Mouse (Mus musculus): ENCODE measurements around the gene Bloc1s4.

DNA sequence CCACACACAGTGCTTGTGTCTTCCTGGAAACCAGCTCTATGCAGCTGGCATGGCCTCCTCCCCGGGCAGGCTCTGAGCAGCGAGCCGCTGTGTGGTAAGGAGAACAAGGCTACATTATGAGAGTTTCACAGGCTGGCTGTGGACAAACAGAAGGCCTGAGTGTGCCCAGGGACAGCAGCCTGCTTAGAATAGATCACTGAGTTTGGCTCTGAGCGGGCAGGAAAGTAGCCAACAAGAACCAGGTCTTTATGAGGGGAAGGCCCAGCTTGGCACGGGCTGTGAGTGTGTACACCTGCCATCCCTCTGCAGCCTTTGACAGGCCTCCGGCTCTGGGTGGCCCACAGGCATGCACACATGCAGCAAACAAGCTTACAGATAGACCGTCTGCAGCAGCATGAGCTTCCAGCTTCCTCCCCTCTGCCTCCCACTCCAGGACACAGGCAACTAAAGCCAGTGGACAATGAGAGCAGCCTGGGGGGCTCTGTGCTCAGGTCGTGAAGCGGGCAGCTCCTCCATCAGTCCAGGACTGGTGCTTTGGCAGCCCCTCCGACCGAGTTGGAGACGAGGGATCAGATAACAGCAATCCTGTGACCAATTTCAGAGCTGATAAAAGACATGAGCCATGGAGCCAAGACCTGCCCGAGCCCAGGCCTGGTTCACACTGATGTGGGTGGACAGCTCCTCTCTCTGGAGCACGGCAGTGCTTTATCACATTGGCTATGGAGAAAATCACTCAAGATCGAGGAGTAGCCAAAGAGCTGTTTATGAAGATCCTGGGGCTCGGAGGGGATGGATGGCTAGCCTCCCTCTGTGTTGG lies 9.4 kb downstream of the Bloc1s4 start:
- TF ChIP-seq CTCF (IDR thresholded peaks at IDR 0.05; ENCODE audit: borderline replicate concordance, control insufficient read depth, extremely low read depth, insufficient read depth, low read length, poor library complexity) = no peak
- TF ChIP-seq POLR2A (IDR thresholded peaks at IDR 0.05; ENCODE audit: control insufficient read depth, extremely low read depth, insufficient read depth, low read length, poor library complexity) = no peak
